Mouse (Mus musculus): ENCODE measurements around the gene Anxa3.

DNA sequence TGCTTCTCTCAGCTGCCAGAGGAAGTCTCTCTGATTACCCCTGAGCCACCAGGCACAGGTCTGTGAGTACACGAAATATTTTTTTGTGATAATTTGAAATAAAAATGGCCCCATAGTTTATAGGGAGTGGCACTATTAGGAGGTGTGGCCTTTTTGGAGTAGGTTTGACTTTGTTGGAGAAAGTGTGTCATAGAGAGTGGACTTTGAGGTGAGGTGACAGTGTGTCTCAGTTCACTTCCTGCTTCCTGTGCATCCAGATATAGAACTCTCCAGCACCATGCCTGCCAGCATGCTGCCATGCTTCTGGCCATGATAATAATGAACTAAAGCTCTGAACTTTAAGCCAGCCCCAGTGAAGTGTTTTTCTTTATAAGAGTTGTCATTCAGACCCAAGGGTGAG lies 66.8 kb downstream of the Anxa3 start:
- TF ChIP-seq REST (IDR thresholded peaks at IDR 0.05; ENCODE audit: insufficient read depth, insufficient read length) (no peak), POLR2A (IDR thresholded peaks at IDR 0.05; ENCODE audit: insufficient read length, low read depth) (no peak), TCF12 (IDR thresholded peaks at IDR 0.05; ENCODE audit: insufficient read depth, poor library complexity, severe bottlenecking) (no peak)
